Mouse (Mus musculus): Measurements from ENCODE around the gene Atg7.

DNA sequence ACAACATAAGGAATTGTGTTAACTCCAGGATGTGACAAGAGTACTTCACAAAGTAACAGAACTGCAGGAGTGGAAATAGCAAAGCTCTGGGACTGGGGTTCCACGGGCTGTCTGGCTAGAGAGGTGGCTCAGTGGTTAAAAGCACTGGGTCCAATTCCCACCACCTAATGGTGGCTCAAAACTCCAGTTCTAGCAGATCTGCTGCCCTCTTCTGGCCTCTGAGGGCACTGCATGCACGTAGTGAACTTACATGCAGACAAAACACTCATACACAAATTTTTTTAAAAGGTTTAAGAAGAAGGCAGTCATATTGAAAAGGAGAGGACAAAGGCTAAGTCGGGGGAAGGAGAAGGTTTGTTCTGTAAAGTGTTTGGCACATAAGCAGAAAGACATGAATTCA is 57.8 kb downstream of the Atg7 start:
- TF ChIP-seq ZC3H11A (IDR thresholded peaks at IDR 0.05; ENCODE audit: borderline replicate concordance, low read depth, low read length) (no peak), ZNF384 (IDR thresholded peaks at IDR 0.05; ENCODE audit: low read depth, low read length) (no peak), MAFK (IDR thresholded peaks at IDR 0.05; ENCODE audit: insufficient read depth, low read depth, low read length) (no peak)
